Mouse (Mus musculus) CH12.LX (cell line): Measurements from ENCODE around the gene Fancc. TPM values are rescaled to one million over a fixed set of nuclear protein-coding genes. Genes with fewer than 3 reads are reported as not detected.

Source experiments
- DNase-seq: peaks from one replicate; pipeline ENCODE4 v3.0.0-alpha.2; 2013; ENCODE audit errors: extremely low read depth
- H3K27ac ChIP-seq: 2 replicates; pipeline ENCODE4 v1.5.1; 2012; ENCODE audit warnings: low read depth, mild to moderate bottlenecking, control low read depth, moderate library complexity; ENCODE audit not compliant: insufficient read depth
- H3K27me3 ChIP-seq: replicated peaks from 2 replicates; pipeline ENCODE3; 2012; ENCODE audit warnings: inconsistent platforms
- H3K36me3 ChIP-seq, 2 experiments: replicated peaks in 1 of 2; 2 replicates each; pipeline versions ENCODE3 to v1.6.1; 2012; ENCODE audit warnings: inconsistent platforms in 1 of 2, low read length in 1 of 2, mild to moderate bottlenecking in 1 of 2, mixed read lengths in 1 of 2, moderate library complexity in 1 of 2; ENCODE audit not compliant: control insufficient read depth in 1 of 2, insufficient read depth in 1 of 2
- H3K4me1 ChIP-seq, 2 experiments: 2 replicates each; pipeline ENCODE4 v1.6.1; 2012; ENCODE audit warnings: inconsistent platforms in 1 of 2, moderate library complexity in 1 of 2; ENCODE audit not compliant: insufficient read depth in 2 of 2, control insufficient read depth in 1 of 2
- H3K4me2 ChIP-seq: 2 replicates; pipeline ENCODE4 v1.6.1; 2012; ENCODE audit warnings: low read depth, mild to moderate bottlenecking, control low read depth; ENCODE audit not compliant: poor library complexity, insufficient read depth, severe bottlenecking
- H3K4me3 ChIP-seq, 3 experiments: fragments of 150-350 bp in 1 of 3; sonication (generic) in 1 of 3; replicated peaks in 1 of 3; 2 replicates each; pipeline versions ENCODE3 to v1.5.1; 2011 to 2012; ENCODE audit warnings: low read depth in 2 of 3, low read length in 2 of 3, mild to moderate bottlenecking in 2 of 3, moderate library complexity in 2 of 3, control low read depth in 1 of 3, improper control_type of control experiment in 1 of 3, inconsistent platforms in 1 of 3, mixed read lengths in 1 of 3; ENCODE audit not compliant: poor library complexity in 1 of 3
- H3K79me2 ChIP-seq: replicated peaks from 2 replicates; pipeline ENCODE4 v1.6.1; 2012; ENCODE audit warnings: mild to moderate bottlenecking, moderate library complexity; ENCODE audit not compliant: control insufficient read depth, poor library complexity, insufficient read depth, severe bottlenecking; ENCODE audit errors: extremely low read depth
- H3K9ac ChIP-seq: 2 replicates; pipeline ENCODE4 v1.6.1; 2012; ENCODE audit warnings: low read depth, mild to moderate bottlenecking, control low read depth, moderate library complexity; ENCODE audit not compliant: insufficient read depth
- H3K9me3 ChIP-seq: replicated peaks from 2 replicates; pipeline ENCODE3; 2012; ENCODE audit warnings: low read length, inconsistent platforms, mixed read lengths
- BHLHE40 ChIP-seq: IDR thresholded peaks from 2 replicates; pipeline ENCODE4 v1.6.1; 2011; ENCODE audit warnings: mild to moderate bottlenecking, low read depth, low read length, improper control_type of control experiment
- CHD1 ChIP-seq: IDR thresholded peaks from 2 replicates; pipeline ENCODE4 v1.6.1; 2012; ENCODE audit warnings: low read depth, low read length, improper control_type of control experiment, inconsistent platforms
- E2F4 ChIP-seq: IDR thresholded peaks from 2 replicates; pipeline ENCODE4 v1.6.1; 2011; ENCODE audit warnings: low read depth, low read length, improper control_type of control experiment; ENCODE audit not compliant: insufficient replicate concordance
- EP300 ChIP-seq: IDR thresholded peaks from 2 replicates; pipeline ENCODE4 v1.6.1; 2011; ENCODE audit warnings: low read length, improper control_type of control experiment
- GABPA ChIP-seq: IDR thresholded peaks from 2 replicates; pipeline ENCODE4 v1.6.1; 2012; ENCODE audit warnings: low read depth, low read length, improper control_type of control experiment, inconsistent platforms; ENCODE audit not compliant: insufficient replicate concordance
- HCFC1 ChIP-seq: IDR thresholded peaks from 2 replicates; pipeline ENCODE4 v1.6.1; 2012; ENCODE audit warnings: low read depth, mild to moderate bottlenecking, inconsistent platforms, low read length, improper control_type of control experiment
- JUND ChIP-seq: conservative IDR thresholded peaks from 2 replicates; pipeline ENCODE4 v1.6.1; 2011; ENCODE audit warnings: low read depth, low read length, improper control_type of control experiment
- KAT2A ChIP-seq: IDR thresholded peaks from 2 replicates; pipeline ENCODE4 v1.6.1; 2012; ENCODE audit warnings: low read length, improper control_type of control experiment, inconsistent platforms; ENCODE audit not compliant: insufficient replicate concordance
- MAX ChIP-seq: IDR thresholded peaks from 2 replicates; pipeline ENCODE4 v1.6.1; 2011; ENCODE audit warnings: low read length, improper control_type of control experiment
- MEF2A ChIP-seq: IDR thresholded peaks from 2 replicates; pipeline ENCODE4 v1.6.1; 2014; ENCODE audit warnings: low read depth, mild to moderate bottlenecking, inconsistent platforms, low read length, improper control_type of control experiment, borderline replicate concordance
- MXI1 ChIP-seq: IDR thresholded peaks from 2 replicates; pipeline ENCODE4 v1.6.1; 2011; ENCODE audit warnings: mild to moderate bottlenecking, low read depth, low read length, improper control_type of control experiment
- MYC ChIP-seq: IDR thresholded peaks from 2 replicates; pipeline ENCODE4 v1.6.1; 2011; ENCODE audit warnings: low read depth, mild to moderate bottlenecking, improper control_type of control experiment, low read length
- POLR2A ChIP-seq: IDR thresholded peaks from 2 replicates; pipeline ENCODE4 v1.6.1; 2011; ENCODE audit warnings: low read depth, mild to moderate bottlenecking, improper control_type of control experiment, low read length
- POLR2AphosphoS2 ChIP-seq: IDR thresholded peaks from 2 replicates; pipeline ENCODE4 v1.6.1; 2011; ENCODE audit warnings: low read depth, low read length, improper control_type of control experiment
- RAD21 ChIP-seq: IDR thresholded peaks from 2 replicates; pipeline ENCODE4 v1.6.1; 2011; ENCODE audit warnings: low read depth, mild to moderate bottlenecking, low read length, improper control_type of control experiment, moderate library complexity
- RCOR1 ChIP-seq: conservative IDR thresholded peaks from 2 replicates; pipeline ENCODE4 v1.6.1; 2012; ENCODE audit warnings: low read depth, mild to moderate bottlenecking, inconsistent platforms, low read length, improper control_type of control experiment
- SIN3A ChIP-seq: IDR thresholded peaks from 2 replicates; pipeline ENCODE4 v1.6.1; 2012; ENCODE audit warnings: low read length, improper control_type of control experiment, inconsistent platforms
- SMC3 ChIP-seq: IDR thresholded peaks from 2 replicates; pipeline ENCODE4 v1.6.1; 2011; ENCODE audit warnings: low read depth, low read length, improper control_type of control experiment
- TBP ChIP-seq: conservative IDR thresholded peaks from 2 replicates; pipeline ENCODE4 v1.6.1; 2011; ENCODE audit warnings: low read depth, low read length, improper control_type of control experiment
- USF1 ChIP-seq: IDR thresholded peaks from 2 replicates; pipeline ENCODE4 v1.6.1; 2014; ENCODE audit warnings: low read depth, mild to moderate bottlenecking, inconsistent platforms, low read length, improper control_type of control experiment
- ZC3H11A ChIP-seq: IDR thresholded peaks from 2 replicates; pipeline ENCODE4 v1.6.1; 2012; ENCODE audit warnings: low read depth, mild to moderate bottlenecking, inconsistent platforms, low read length, improper control_type of control experiment
- ZMIZ1 ChIP-seq: IDR thresholded peaks from 2 replicates; pipeline ENCODE4 v1.6.1; 2012; ENCODE audit warnings: low read depth, mild to moderate bottlenecking, inconsistent platforms, low read length, improper control_type of control experiment
- dilution Hi-C: fragments of 300-500 bp; cut with MboI; formaldehyde crosslinking; loops from 2 replicates; pipeline ENCODE4 v1.14.3; 2020; ENCODE audit warnings: low sequenced_read_pairs; ENCODE audit not compliant: extremely low pct_unique_long_range_greater_than_20kb, extremely low pct_ligation_motif_present
- in situ Hi-C: fragments of 300-500 bp; cut with MboI; formaldehyde crosslinking; loops from 3 replicates; pipeline ENCODE4 v1.14.3; 2019; ENCODE audit warnings: low sequenced_read_pairs, low pct_ligation_motif_present, low pct_unique_long_range_greater_than_20kb, mixed read lengths
- polyA plus RNA-seq: library from polyadenylated mRNA; unstranded; fragments of >175 nt; gene quantifications from 2 replicates; pipeline ENCODE4 v1.2.1, GENCODE M21; 2012; ENCODE audit warnings: low read depth; ENCODE audit not compliant: insufficient read length
- total RNA-seq, 2 experiments: library from RNA; depleted of rRNA; stranded (reverse); fragments of 300-350 nt in 1 of 2; fragments of >200 nt in 1 of 2; gene quantifications; 2 replicates each; pipeline ENCODE4 v1.2.3; 2012 to 2014

Fancc gene
- total and polyA plus RNA-seq, 3 experiments, result 8.2 to 12.4 (median 8.7) TPM

- no peak overlapping the region for H3K4me3 ChIP-seq
- no peaks in the 10 kb centered on the region for H3K9me3 ChIP-seq
- in situ Hi-C loops, result no loop called here
- no peak for TF ChIP-seq MYC
- TF ChIP-seq RAD21, result no peak
- no peak for TF ChIP-seq SIN3A
- no peak for TF ChIP-seq ZMIZ1
- TF ChIP-seq EP300, result no peak
- TF ChIP-seq MAX, result no peak
- TF ChIP-seq ZC3H11A, result no peak
- TF ChIP-seq JUND, result no peak
- no peak for TF ChIP-seq SMC3
- TF ChIP-seq, all 38 proteins: peak for 0
- H3K79me2 ChIP-seq, result no peaks in the 10 kb centered on the region
- dilution Hi-C loops, result no loop called here
- no peak for DNase-seq
- H3K9ac ChIP-seq, result no peak overlapping the region
- H3K4me1 ChIP-seq, result no peaks in the 10 kb centered on the region
- H3K27me3 ChIP-seq, result no peaks in the 10 kb centered on the region
- no peak overlapping the region for H3K27ac ChIP-seq
- H3K36me3 ChIP-seq, result peaks cover 78 to 95% of the 10 kb centered on the region in 2 experiments
- no peak overlapping the region for H3K4me2 ChIP-seq
These were observed 16.5 kb upstream of the Fancc start for GRCm38 (mm10) chr13:63513374-63514098.

DNA sequence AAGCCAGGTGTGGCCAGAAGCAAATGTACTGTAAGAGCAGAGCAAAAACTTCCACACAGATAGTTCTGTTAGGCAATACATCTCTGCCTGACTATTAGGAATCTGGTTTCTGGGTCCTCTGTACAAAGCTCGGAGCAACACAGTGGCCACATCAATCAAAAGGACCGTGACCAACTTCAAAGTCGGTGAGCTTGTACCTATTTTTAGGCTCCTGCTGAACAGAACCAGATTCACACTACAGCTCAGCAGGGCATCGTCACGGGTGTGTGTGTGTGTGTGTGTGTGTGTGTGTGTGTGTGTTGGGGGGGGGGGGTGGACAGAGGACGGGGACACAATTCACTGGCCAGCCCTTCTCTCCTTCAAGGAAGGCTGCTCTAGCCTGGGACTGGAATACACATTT, 15.3 kb upstream of the Fancc start:
- dilution Hi-C loops, result no loop called here
- Histone ChIP-seq H3K4me2 (no peak overlapping the region), H3K27ac (no peak overlapping the region), H3K9ac (no peak overlapping the region), H3K4me1 (no peaks in the 10 kb centered on the region), H3K9me3 (peaks cover 3% of the 10 kb centered on the region), H3K79me2 (no peaks in the 10 kb centered on the region), H3K27me3 (no peaks in the 10 kb centered on the region), H3K4me3 (no peak overlapping the region), H3K36me3 (peaks cover 73 to 94% of the 10 kb centered on the region in 2 experiments)
- DNase-seq, result no peak
- in situ Hi-C loops, result no loop called here
- TF ChIP-seq RAD21 (no peak), JUND (no peak), CHD1 (no peak), USF1 (no peak), HCFC1 (no peak), RCOR1 (no peak), KAT2A (no peak), BHLHE40 (no peak), SIN3A (no peak), E2F4 (no peak), MEF2A (no peak), MAX (no peak), POLR2A (no peak), ZC3H11A (no peak), POLR2AphosphoS2 (no peak), TBP (no peak), MXI1 (no peak), GABPA (no peak)
